Mouse (Mus musculus): Measurements from ENCODE around the gene Med16. TPM values are rescaled to one million over a fixed set of nuclear protein-coding genes. Genes with fewer than 3 reads are reported as not detected.
A peak's percentile ranks its signal among the peaks of the same experiment; 100 is the strongest.

Med16 gene
- polyA plus RNA-seq, 1 experiment, result 15.2 TPM

GRCm38 (mm10) chr10:79926491-79927323 is 18.0 kb upstream of the Med16 start, which contains the start of gene Arid3a:
Arid3a (plus strand) TSS chr10:79927043.
- peak within 1 kb of the TSS; percentile 74 for H3K27ac ChIP-seq (ENCODE audit: insufficient read depth, low read length)
- TF ChIP-seq CTCF (IDR thresholded peaks at IDR 0.05; ENCODE audit: borderline replicate concordance, insufficient read depth, low read length) (no peak), POLR2A (IDR thresholded peaks at IDR 0.05; ENCODE audit: low read depth, low read length) (0 out of 2 replicates have a peak, but pooled peaks have one; percentile 4)
- peak within 1 kb of the TSS; percentile 87 for H3K4me3 ChIP-seq (ENCODE audit: insufficient read depth, low read length)
- H3K4me1 ChIP-seq (ENCODE audit: control insufficient read depth, insufficient read depth, low read length), result no peaks in the 10 kb centered on the region

- Histone ChIP-seq H3K4me3 (ENCODE audit: insufficient read depth, low read length) (peak overlapping the region; percentile 87), H3K4me1 (ENCODE audit: control insufficient read depth, insufficient read depth, low read length) (no peaks in the 10 kb centered on the region), H3K27ac (ENCODE audit: insufficient read depth, low read length) (no peak overlapping the region)
- TF ChIP-seq CTCF (IDR thresholded peaks at IDR 0.05; ENCODE audit: borderline replicate concordance, insufficient read depth, low read length), result no peak
- no peak for TF ChIP-seq POLR2A (IDR thresholded peaks at IDR 0.05; ENCODE audit: low read depth, low read length)
These were observed 17.2 kb upstream of the Med16 start for GRCm38 (mm10) chr10:79925785-79926490.

GRCm38 (mm10) chr10:79924998-79925784 is 16.5 kb upstream of the Med16 start:
- H3K4me3 ChIP-seq (ENCODE audit: insufficient read depth, low read length), result no peak overlapping the region
- TF ChIP-seq POLR2A (IDR thresholded peaks at IDR 0.05; ENCODE audit: low read depth, low read length), result no peak
- TF ChIP-seq CTCF (IDR thresholded peaks at IDR 0.05; ENCODE audit: borderline replicate concordance, insufficient read depth, low read length), result peak; percentile 94
- H3K4me1 ChIP-seq (ENCODE audit: control insufficient read depth, insufficient read depth, low read length), result no peaks in the 10 kb centered on the region
- no peak overlapping the region for H3K27ac ChIP-seq (ENCODE audit: insufficient read depth, low read length)

GRCm38 (mm10) chr10:79921572-79921971 is 12.8 kb upstream of the Med16 start:
- H3K4me1 ChIP-seq (ENCODE audit: control insufficient read depth, insufficient read depth, low read length), result no peaks in the 10 kb centered on the region
- no peak overlapping the region for H3K4me3 ChIP-seq (ENCODE audit: insufficient read depth, low read length)
- TF ChIP-seq CTCF (IDR thresholded peaks at IDR 0.05; ENCODE audit: borderline replicate concordance, insufficient read depth, low read length) (no peak), POLR2A (IDR thresholded peaks at IDR 0.05; ENCODE audit: low read depth, low read length) (no peak)
- H3K27ac ChIP-seq (ENCODE audit: insufficient read depth, low read length), result no peak overlapping the region

- Histone ChIP-seq H3K27ac (ENCODE audit: insufficient read depth, low read length) (no peak within 1 kb of the TSS), H3K4me1 (ENCODE audit: control insufficient read depth, insufficient read depth, low read length) (no peaks in the 10 kb centered on the region), H3K4me3 (ENCODE audit: insufficient read depth, low read length) (no peak within 1 kb of the TSS)
- no peak for TF ChIP-seq CTCF (IDR thresholded peaks at IDR 0.05; ENCODE audit: borderline replicate concordance, insufficient read depth, low read length)
- no peak for TF ChIP-seq POLR2A (IDR thresholded peaks at IDR 0.05; ENCODE audit: low read depth, low read length)
These were observed 12.3 kb upstream of the Med16 start, which contains the start of gene R3hdm4 for GRCm38 (mm10) chr10:79920958-79921535. R3hdm4 (minus strand) TSS chr10:79921208.

- no peak overlapping the region for H3K4me3 ChIP-seq (ENCODE audit: insufficient read depth, low read length)
- H3K4me1 ChIP-seq (ENCODE audit: control insufficient read depth, insufficient read depth, low read length), result no peaks in the 10 kb centered on the region; the same call in 1 of the 2 replicates
- no peak overlapping the region for H3K27ac ChIP-seq (ENCODE audit: insufficient read depth, low read length)
- no peak for TF ChIP-seq POLR2A (IDR thresholded peaks at IDR 0.05; ENCODE audit: low read depth, low read length)
- TF ChIP-seq CTCF (IDR thresholded peaks at IDR 0.05; ENCODE audit: borderline replicate concordance, insufficient read depth, low read length), result no peak
These were observed 11.6 kb upstream of the Med16 start for GRCm38 (mm10) chr10:79920056-79920890.

GRCm38 (mm10) chr10:79919251-79919849 is 10.6 kb upstream of the Med16 start:
- no peak for TF ChIP-seq CTCF (IDR thresholded peaks at IDR 0.05; ENCODE audit: borderline replicate concordance, insufficient read depth, low read length)
- H3K4me3 ChIP-seq (ENCODE audit: insufficient read depth, low read length), result no peak overlapping the region

More at GRCm38 (mm10) chr10:79919251-79919849, 10.6 kb upstream of the Med16 start:
- H3K4me1 ChIP-seq (ENCODE audit: control insufficient read depth, insufficient read depth, low read length), result no peaks in the 10 kb centered on the region; the same call in 1 of the 2 replicates
- no peak overlapping the region for H3K27ac ChIP-seq (ENCODE audit: insufficient read depth, low read length)
